Mouse (Mus musculus) T-cell, adult 66 days (primary cell): ENCODE data around the gene Acss2. TPM values are rescaled to one million over a fixed set of nuclear protein-coding genes. Genes with fewer than 3 reads are reported as not detected.

ENCODE experiments used
- total RNA-seq, 2 experiments: library from RNA; stranded (reverse); gene quantifications; 3 replicates in 1 of 2; 4 replicates in 1 of 2; pipeline ENCODE4 v1.2.4; 2023

Gene Acss2
- 10 to 100 TPM; 56.8 to 57.8 TPM for total RNA-seq

GRCm38 (mm10) chr2:155517455-155518423, at the start of gene Acss2, which contains the start of gene Ggt7:
TSS of gene Acss2 (plus strand) at chr2:155517948.
TSS of gene Ggt7 (minus strand) at chr2:155518237.

GRCm38 (mm10) chr2:155473570-155474088, 44.1 kb upstream of the Acss2 start, which contains the start of gene Ncoa6:
TSS of gene Ncoa6 (minus strand) at chr2:155473894.

GRCm38 (mm10) chr2:155592137-155592853, 74.5 kb downstream of the Acss2 start, which contains the start of gene Gss:
TSS of gene Gss (minus strand) at chr2:155592810.

GRCm38 (mm10) chr2:155610978-155611377, 93.2 kb downstream of the Acss2 start, which contains the start of gene Myh7b:
TSS of gene Myh7b (plus strand) at chr2:155611212.

Other genes starting within 250 kb of the Acss2 start
- gene Map1lc3a, start 241.7 kb upstream of the Acss2 start, total RNA-seq: 10 to 100 TPM; 23.4 to 25.8 TPM
- 10 to 100 TPM; 24.3 to 24.8 TPM for gene Pigu, start 160.5 kb upstream of the Acss2 start, total RNA-seq
- 10 to 100 TPM; 75.9 to 79.9 TPM for gene Trp53inp2, start 136.9 kb upstream of the Acss2 start, total RNA-seq
- 10 to 100 TPM; 70.9 to 72.0 TPM for gene Ncoa6, start 44.1 kb upstream of the Acss2 start, total RNA-seq
- 1 to 10 TPM; 2.2 to 3.0 TPM for gene Ggt7, start 289 bp downstream of the Acss2 start, total RNA-seq
- 10 to 100 TPM; 10.7 to 12.6 TPM for gene Gss, start 74.9 kb downstream of the Acss2 start, total RNA-seq
- not detected for gene Myh7b, start 93.3 kb downstream of the Acss2 start, total RNA-seq
- 100 to 1,000 TPM; 206 to 223 TPM for gene Trpc4ap, start 174.4 kb downstream of the Acss2 start, total RNA-seq
- gene Edem2, start 211.5 kb downstream of the Acss2 start, total RNA-seq: 10 to 100 TPM; 33.0 to 33.1 TPM
- gene Gm17581, start 217.9 kb downstream of the Acss2 start, total RNA-seq: not detected
- gene Procr, start 233.2 kb downstream of the Acss2 start, total RNA-seq: under 1 TPM in 1 of 2 experiments, not detected in 1; 0.67 TPM